Mouse (Mus musculus) liver, embryonic 11.5 days (tissue): ENCODE data around the gene Arhgef25. TPM values are rescaled to one million over a fixed set of nuclear protein-coding genes. Genes with fewer than 3 reads are reported as not detected.

Source experiments
- ATAC-seq: fragments of 200-750 bp; cut with Nextera tagmentation; replicated peaks from 2 replicates; pipeline ENCODE4 v1.8.0; 2017; ENCODE audit warnings: moderate number of reproducible peaks, mild to moderate bottlenecking, moderate TSS enrichment, moderate library complexity; ENCODE audit not compliant: low FRiP score
- DNase-seq: peaks from one replicate; pipeline ENCODE4 v3.0.0-alpha.2; 2017; ENCODE audit warnings: low spot score
- H3K27ac ChIP-seq: fragments of 300-500 bp; sonication (generic); 2 replicates; pipeline ENCODE4 v1.5.1; 2014; ENCODE audit warnings: mild to moderate bottlenecking, low read depth, low read length, control low read depth
- H3K27me3 ChIP-seq: fragments of 300-500 bp; sonication (generic); replicated peaks from 2 replicates; pipeline ENCODE4 v1.6.1; 2014; ENCODE audit warnings: low read length, mixed read lengths; ENCODE audit not compliant: control insufficient read depth, insufficient read depth
- H3K36me3 ChIP-seq: fragments of 300-500 bp; sonication (generic); 2 replicates; pipeline ENCODE4 v1.6.1; 2014; ENCODE audit warnings: mild to moderate bottlenecking, low read length, moderate library complexity, mixed read lengths; ENCODE audit not compliant: control insufficient read depth, insufficient read depth
- H3K4me1 ChIP-seq: fragments of 300-500 bp; sonication (generic); replicated peaks from 2 replicates; pipeline ENCODE4 v1.6.1; 2014; ENCODE audit warnings: low read length, mixed read lengths; ENCODE audit not compliant: control insufficient read depth, insufficient read depth
- H3K4me2 ChIP-seq: fragments of 300-500 bp; sonication (generic); 2 replicates; pipeline ENCODE4 v1.6.1; 2014; ENCODE audit warnings: mild to moderate bottlenecking, control low read depth, moderate library complexity
- H3K4me3 ChIP-seq: fragments of 300-500 bp; sonication (generic); 2 replicates; pipeline ENCODE4 v1.5.1; 2014; ENCODE audit warnings: low read depth, low read length, control low read depth
- H3K9ac ChIP-seq: fragments of 300-500 bp; sonication (generic); 2 replicates; pipeline ENCODE4 v1.6.1; 2014; ENCODE audit warnings: low read depth, low read length, control low read depth
- H3K9me3 ChIP-seq: fragments of 300-500 bp; sonication (generic); 2 replicates; pipeline ENCODE4 v1.6.1; 2016; ENCODE audit warnings: low read length, inconsistent platforms, mixed read lengths; ENCODE audit not compliant: control insufficient read depth
- whole genome bisulfite sequencing: fragments of 180-500 bp; shearing (Covaris S2); extraction: QIAGEN DNeasy Blood & Tissue Kit; methylation state at CpG from one replicate; pipeline ENCODE4 v1.1.7; 2014; 5-methylcytosine and 5-hydroxymethylcytosine counted together
- polyA plus RNA-seq: library from polyadenylated mRNA; unstranded; fragments of >200 nt; fragmentation: Nextera tagmentation; extraction: Ambion mirVana; gene quantifications from 2 replicates; pipeline ENCODE4 v1.2.1, GENCODE M21; 2014

The Arhgef25 gene
- polyA plus RNA-seq, 1 experiment from 2014 or later = 30.2 TPM

DNA sequence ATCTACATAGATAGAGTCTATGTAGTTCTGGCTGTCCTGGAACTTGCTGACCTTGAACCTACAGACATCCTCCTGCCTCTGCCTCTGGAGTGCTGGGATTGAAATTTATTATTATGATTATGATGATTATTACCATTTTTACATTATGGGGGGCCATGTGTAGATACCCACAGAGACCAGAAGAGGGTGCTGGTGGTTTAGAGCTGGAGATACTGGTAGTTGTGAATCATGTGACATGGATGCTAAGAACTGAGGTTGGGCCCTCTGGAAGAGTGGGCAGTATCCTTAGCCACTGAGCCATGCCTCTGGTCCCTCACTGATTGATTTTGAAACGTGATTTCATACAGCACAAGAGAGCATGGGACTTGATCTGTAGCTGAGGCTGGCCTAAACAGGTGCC, 3.4 kb downstream of the Arhgef25 start:
- peaks cover 7% of the 10 kb centered on the region for H3K27me3 ChIP-seq
- no peak overlapping the region for H3K4me3 ChIP-seq
- H3K27ac ChIP-seq = no peak overlapping the region
- 83% methylated on average over 1 of the region's 1 CpGs for WGBS
- peaks cover 6% of the 10 kb centered on the region for H3K36me3 ChIP-seq
- no peak for ATAC-seq
- no peaks in the 10 kb centered on the region for H3K9me3 ChIP-seq
- no peak for DNase-seq
- peaks cover 37% of the 10 kb centered on the region for H3K4me1 ChIP-seq
- no peak overlapping the region for H3K4me2 ChIP-seq
- no peak overlapping the region for H3K9ac ChIP-seq

DNA sequence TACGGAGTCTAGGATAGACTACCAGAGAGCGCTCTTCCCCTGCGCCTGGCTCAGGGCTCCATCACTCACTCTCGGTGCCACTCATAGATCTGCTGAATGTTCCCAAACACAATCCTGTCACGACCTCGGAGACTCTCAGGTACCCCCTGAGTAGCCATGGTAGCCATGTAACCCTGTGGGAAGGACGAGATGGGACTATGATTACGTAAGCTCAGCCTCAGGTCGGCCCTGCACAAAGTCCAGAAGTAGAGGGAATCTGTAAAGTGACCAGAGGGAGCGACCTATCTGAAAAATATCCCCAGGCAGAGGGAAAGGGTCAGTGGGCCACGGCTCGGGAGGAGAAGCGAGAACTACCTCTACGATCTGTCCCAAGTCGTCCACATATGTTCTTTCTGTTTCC, 4.4 kb downstream of the Arhgef25 start:
- H3K27ac ChIP-seq = no peak overlapping the region
- no peaks in the 10 kb centered on the region for H3K9me3 ChIP-seq
- peaks cover 17% of the 10 kb centered on the region for H3K27me3 ChIP-seq
- H3K9ac ChIP-seq = no peak overlapping the region
- H3K4me2 ChIP-seq = no peak overlapping the region; the same call in 1 of the 2 replicates
- H3K4me1 ChIP-seq = peaks cover 34% of the 10 kb centered on the region
- ATAC-seq (no peak), DNase-seq (no peak)
- no peak overlapping the region for H3K4me3 ChIP-seq
- 78% methylated on average over 15 of the region's 15 CpGs for WGBS
- H3K36me3 ChIP-seq = peaks cover 6% of the 10 kb centered on the region

DNA sequence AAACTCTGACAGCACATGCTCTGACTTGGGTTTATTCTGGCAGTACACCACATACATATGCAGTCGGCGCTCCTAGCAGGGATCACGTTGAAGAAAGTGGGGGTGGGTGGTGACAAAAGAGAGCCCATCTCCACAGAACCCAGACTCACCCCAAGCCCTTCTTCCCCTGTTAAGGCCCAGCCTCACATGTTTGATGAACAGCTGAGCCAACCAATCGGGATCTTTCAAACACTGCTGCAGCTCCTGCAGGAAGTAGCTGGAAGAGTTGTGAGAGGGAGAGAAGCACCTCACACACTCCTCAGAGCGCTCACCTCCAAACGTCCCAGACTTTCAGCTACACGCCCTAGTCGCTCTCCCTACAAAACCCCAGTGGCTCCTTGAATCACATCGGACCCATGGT, 4.8 kb downstream of the Arhgef25 start:
- H3K9me3 ChIP-seq = no peaks in the 10 kb centered on the region
- ATAC-seq (no peak), DNase-seq (no peak)
- peaks cover 34% of the 10 kb centered on the region for H3K4me1 ChIP-seq
- WGBS = 72% methylated on average over 9 of the region's 9 CpGs
- H3K9ac ChIP-seq = no peak overlapping the region
- peaks cover 6% of the 10 kb centered on the region for H3K36me3 ChIP-seq
- no peak overlapping the region for H3K27ac ChIP-seq
- H3K4me3 ChIP-seq = no peak overlapping the region
- H3K27me3 ChIP-seq = peaks cover 21% of the 10 kb centered on the region
- H3K4me2 ChIP-seq = no peak overlapping the region; the same call in 1 of the 2 replicates

DNA sequence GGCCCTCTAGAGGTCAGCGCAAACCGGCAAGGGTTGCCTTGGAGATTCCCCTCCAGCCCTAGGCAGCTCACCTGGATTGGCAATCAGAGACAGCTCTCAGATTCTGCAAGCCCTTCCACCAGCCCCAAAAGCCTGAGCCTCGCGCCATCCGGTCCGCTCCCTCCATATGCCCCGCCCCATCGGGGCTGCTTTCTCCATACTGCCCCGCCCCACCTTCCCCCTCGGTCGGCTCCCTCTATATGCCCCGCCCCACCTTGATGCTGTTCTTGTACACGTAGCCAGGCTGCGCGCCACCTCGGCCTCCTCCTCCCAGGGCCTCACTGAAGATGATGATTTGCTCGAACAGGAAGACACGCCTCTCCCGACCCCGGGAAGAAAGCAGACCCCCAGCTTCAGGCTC, 6.1 kb downstream of the Arhgef25 start:
- peak; percentile 29; the same call in 1 of the 2 replicates for ATAC-seq
- H3K4me3 ChIP-seq = no peak overlapping the region; the same call in 1 of the 2 replicates

DNA sequence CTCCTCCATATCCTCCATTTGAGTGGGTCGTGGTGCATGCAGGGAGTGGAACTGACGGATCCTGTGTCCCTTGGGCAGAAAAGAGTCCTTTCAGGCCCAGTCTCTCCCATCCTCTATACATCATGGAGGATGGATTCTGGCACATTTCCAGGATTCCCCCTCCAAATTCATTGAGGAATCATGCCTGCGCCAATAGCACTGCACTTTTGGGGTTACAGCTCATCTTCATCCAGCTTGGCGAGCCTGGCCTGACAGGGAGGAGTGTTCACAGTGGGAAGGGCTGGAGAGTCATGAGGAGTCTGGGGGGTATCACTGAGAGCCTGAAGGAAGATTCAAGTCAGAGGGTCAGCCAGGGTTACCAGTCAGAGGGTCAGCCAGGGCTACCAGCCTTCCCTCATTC, 7.3 kb downstream of the Arhgef25 start:
- no peak overlapping the region for H3K27ac ChIP-seq
- no peaks in the 10 kb centered on the region for H3K9me3 ChIP-seq
- H3K4me1 ChIP-seq = peaks cover 47% of the 10 kb centered on the region
- peaks cover 44% of the 10 kb centered on the region for H3K27me3 ChIP-seq
- H3K9ac ChIP-seq = no peak overlapping the region
- H3K4me2 ChIP-seq = peak overlapping the region; percentile 1
- DNase-seq = no peak
- H3K4me3 ChIP-seq = no peak overlapping the region
- WGBS = 80% methylated on average over 4 of the region's 4 CpGs
- no peak for ATAC-seq
- peaks cover 6% of the 10 kb centered on the region for H3K36me3 ChIP-seq

More for the DNA sequence above, 6.1 kb downstream of the Arhgef25 start:
- 18% methylated on average over 20 of the region's 20 CpGs for WGBS
- Histone ChIP-seq H3K4me2 (peak overlapping the region; percentile 41), H3K9me3 (no peaks in the 10 kb centered on the region), H3K27me3 (peaks cover 34% of the 10 kb centered on the region), H3K36me3 (peaks cover 6% of the 10 kb centered on the region), H3K27ac (no peak overlapping the region), H3K9ac (no peak overlapping the region), H3K4me1 (peaks cover 43% of the 10 kb centered on the region)
- DNase-seq = no peak

DNA sequence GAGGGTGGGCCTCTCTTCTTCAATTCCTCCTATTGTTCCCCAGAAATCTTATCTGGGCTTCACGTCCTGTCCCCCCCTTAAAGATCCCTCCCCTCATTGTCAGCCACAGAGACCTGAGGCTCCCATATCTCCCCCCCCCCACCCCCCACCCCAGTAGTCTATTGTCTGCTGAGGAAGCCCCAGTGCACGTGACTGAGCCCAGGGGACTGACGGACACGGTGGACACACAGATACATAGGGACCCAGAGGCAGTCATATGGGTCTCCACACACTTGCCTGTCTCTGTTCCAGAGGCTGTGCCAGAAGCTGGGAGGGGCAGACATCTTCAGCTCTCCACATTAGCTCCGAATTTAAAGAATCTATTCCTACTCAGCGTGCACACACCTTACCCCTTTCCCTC, 8.3 kb downstream of the Arhgef25 start:
- Histone ChIP-seq H3K9me3 (no peaks in the 10 kb centered on the region), H3K9ac (no peak overlapping the region), H3K4me2 (no peak overlapping the region), H3K4me1 (peaks cover 46% of the 10 kb centered on the region), H3K4me3 (no peak overlapping the region), H3K36me3 (peaks cover 2% of the 10 kb centered on the region), H3K27ac (no peak overlapping the region), H3K27me3 (peaks cover 52% of the 10 kb centered on the region)
- ATAC-seq (no peak), DNase-seq (no peak)
- 53% methylated on average over 6 of the region's 6 CpGs for WGBS

DNA sequence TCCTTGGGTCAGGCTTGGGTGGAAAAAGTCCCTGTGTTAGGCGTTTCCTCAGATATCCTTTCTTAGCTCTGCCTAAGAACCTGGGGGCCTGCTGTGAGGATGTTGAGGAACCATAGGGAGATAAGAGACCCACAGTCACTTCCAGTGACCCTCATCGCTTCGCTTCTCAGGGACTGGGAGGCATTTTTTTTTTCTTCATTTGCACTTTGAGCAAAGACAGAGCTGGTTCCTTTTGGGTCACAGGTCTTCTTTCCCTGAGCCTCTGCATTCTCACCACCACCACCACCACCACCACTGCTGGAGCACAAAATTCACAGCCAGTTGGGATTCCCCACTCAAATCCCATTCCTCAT, 9.2 kb downstream of the Arhgef25 start:
- Histone ChIP-seq H3K4me3 (peak overlapping the region; percentile 36; the same call in 1 of the 2 replicates), H3K27ac (no peak overlapping the region), H3K9ac (no peak overlapping the region), H3K36me3 (no peaks in the 10 kb centered on the region; the same call in 1 of the 2 replicates), H3K4me2 (peak overlapping the region; percentile 59), H3K4me1 (peaks cover 46% of the 10 kb centered on the region), H3K27me3 (peaks cover 55% of the 10 kb centered on the region), H3K9me3 (no peaks in the 10 kb centered on the region)
- DNase-seq = no peak
- WGBS = 9% methylated on average over 3 of the region's 3 CpGs
- no peak for ATAC-seq

DNA sequence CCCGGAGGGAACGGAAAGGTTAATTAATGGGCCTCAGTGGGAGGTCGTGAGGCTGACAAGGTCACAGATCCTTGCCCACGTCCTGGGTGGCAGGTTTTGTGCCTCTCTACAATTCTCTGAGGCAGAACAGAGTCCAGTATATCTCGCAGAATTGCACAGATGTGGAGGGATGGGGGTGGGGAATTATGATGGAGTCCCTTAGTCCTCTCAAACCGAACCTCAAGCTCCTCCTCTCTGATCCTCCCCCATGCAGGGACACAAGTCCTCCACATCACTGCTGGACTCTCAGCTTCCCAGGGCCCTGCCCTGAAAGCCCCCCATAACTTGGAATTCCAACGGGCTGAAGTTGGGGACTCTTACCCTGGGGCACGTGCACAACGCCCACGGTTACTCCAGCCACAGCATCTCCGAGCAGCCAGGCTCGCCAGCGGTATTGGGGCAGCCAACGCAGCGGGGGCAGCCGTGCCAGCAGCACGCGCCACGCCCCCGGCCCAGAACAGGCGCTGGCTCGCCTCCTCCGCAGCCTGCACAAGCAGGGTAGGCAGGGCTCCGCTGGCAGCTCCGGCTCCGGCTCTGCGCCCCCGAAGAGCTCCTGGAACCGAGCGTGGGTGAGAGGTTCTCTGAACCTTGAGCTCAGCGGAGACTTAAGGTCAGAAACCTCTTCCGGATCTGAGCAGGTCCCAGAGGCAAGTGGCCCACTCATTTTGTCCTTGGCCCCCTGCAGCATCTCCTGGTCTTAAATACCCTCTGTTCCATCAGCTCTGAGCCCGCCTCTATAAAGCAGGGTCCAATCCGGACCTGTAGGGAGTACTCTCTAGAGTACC, 9.8 kb downstream of the Arhgef25 start, which contains the start of gene Slc26a10:
Slc26a10 (minus strand) TSS at position 775 of the 824 bp plus-strand sequence.
- 4% methylated on average over 34 of the region's 34 CpGs for WGBS

More for the DNA sequence above, 9.8 kb downstream of the Arhgef25 start, which contains the start of gene Slc26a10:
- ATAC-seq (0 out of 2 replicates have a peak, but pooled peaks have one; percentile 10), DNase-seq (no peak)
- peak within 1 kb of the TSS; percentile 13; the same call in 1 of the 2 replicates for H3K9ac ChIP-seq
- H3K4me3 ChIP-seq = peak within 1 kb of the TSS; percentile 36
- H3K4me1 ChIP-seq = peaks cover 44% of the 10 kb centered on the region
- H3K36me3 ChIP-seq = no peaks in the 10 kb centered on the region; the same call in 1 of the 2 replicates
- H3K27ac ChIP-seq = no peak within 1 kb of the TSS
- no peaks in the 10 kb centered on the region for H3K9me3 ChIP-seq
- H3K4me2 ChIP-seq = peak within 1 kb of the TSS; percentile 59
- H3K27me3 ChIP-seq = peaks cover 55% of the 10 kb centered on the region
